Mouse (Mus musculus): ENCODE results near the gene Trpm3.
A peak's percentile ranks its signal among the peaks of the same experiment; 100 is the strongest.

Trpm3 gene

GRCm38 (mm10) chr19:22138590-22139421, at the start of gene Trpm3:
Trpm3 (plus strand) TSS chr19:22139046.
- no peak for DNase-seq (ENCODE audit: low read depth, low spot score)

- no peak for DNase-seq (ENCODE audit: low read depth, low spot score)
Measured at GRCm38 (mm10) chr19:22100582-22100981, 38.3 kb upstream of the Trpm3 start.

GRCm38 (mm10) chr19:22103865-22104264, 35.0 kb upstream of the Trpm3 start:
- no peak for DNase-seq (ENCODE audit: low read depth, low spot score)

- DNase-seq (ENCODE audit: low read depth, low spot score): no peak
Measured at GRCm38 (mm10) chr19:22104848-22105484, 33.9 kb upstream of the Trpm3 start.

GRCm38 (mm10) chr19:22105648-22106047, 33.2 kb upstream of the Trpm3 start:
- DNase-seq (ENCODE audit: low read depth, low spot score): no peak

- DNase-seq (ENCODE audit: low read depth, low spot score): no peak
Measured at GRCm38 (mm10) chr19:22108893-22109463, 29.9 kb upstream of the Trpm3 start.

GRCm38 (mm10) chr19:22120976-22121375, 17.9 kb upstream of the Trpm3 start:
- no peak for DNase-seq (ENCODE audit: low read depth, low spot score)

GRCm38 (mm10) chr19:22121631-22122030, 17.2 kb upstream of the Trpm3 start:
- DNase-seq (ENCODE audit: low read depth, low spot score): no peak

- no peak for DNase-seq (ENCODE audit: low read depth, low spot score)
Measured at GRCm38 (mm10) chr19:22132626-22133025, 6.2 kb upstream of the Trpm3 start.

- DNase-seq (ENCODE audit: low read depth, low spot score): no peak
Measured at GRCm38 (mm10) chr19:22178549-22178948, 39.7 kb downstream of the Trpm3 start.

GRCm38 (mm10) chr19:22179017-22179416, 40.2 kb downstream of the Trpm3 start:
- DNase-seq (ENCODE audit: low read depth, low spot score): no peak

GRCm38 (mm10) chr19:22180136-22180535, 41.3 kb downstream of the Trpm3 start:
- DNase-seq (ENCODE audit: low read depth, low spot score): no peak

GRCm38 (mm10) chr19:22189716-22190115, 50.9 kb downstream of the Trpm3 start:
- no peak for DNase-seq (ENCODE audit: low read depth, low spot score)

- no peak for DNase-seq (ENCODE audit: low read depth, low spot score)
Measured at GRCm38 (mm10) chr19:22222520-22222919, 83.7 kb downstream of the Trpm3 start.

GRCm38 (mm10) chr19:22234187-22234586, 95.3 kb downstream of the Trpm3 start:
- DNase-seq (ENCODE audit: low read depth, low spot score): no peak

- no peak for DNase-seq (ENCODE audit: low read depth, low spot score)
Measured at GRCm38 (mm10) chr19:22249076-22249475, 110.2 kb downstream of the Trpm3 start.

GRCm38 (mm10) chr19:22272916-22273315, 134.1 kb downstream of the Trpm3 start:
- peak; percentile 1 for DNase-seq (ENCODE audit: low read depth, low spot score)

GRCm38 (mm10) chr19:22284651-22285050, 145.8 kb downstream of the Trpm3 start:
- no peak for DNase-seq (ENCODE audit: low read depth, low spot score)

GRCm38 (mm10) chr19:22292671-22293070, 153.8 kb downstream of the Trpm3 start:
- DNase-seq (ENCODE audit: low read depth, low spot score): no peak

- no peak for DNase-seq (ENCODE audit: low read depth, low spot score)
Measured at GRCm38 (mm10) chr19:22300906-22301305, 162.1 kb downstream of the Trpm3 start.

- no peak for DNase-seq (ENCODE audit: low read depth, low spot score)
Measured at GRCm38 (mm10) chr19:22303021-22303951, 164.4 kb downstream of the Trpm3 start.

All from skeletal muscle tissue, adult 2 months (tissue).